Mouse (Mus musculus): ENCODE data around the gene Myh7b. TPM values are rescaled to one million over a fixed set of nuclear protein-coding genes. Genes with fewer than 3 reads are reported as not detected.
A peak's percentile ranks its signal among the peaks of the same experiment; 100 is the strongest.

Myh7b gene
- polyA plus RNA-seq, 1 experiment from 2014 or later, result 3.7 TPM

DNA sequence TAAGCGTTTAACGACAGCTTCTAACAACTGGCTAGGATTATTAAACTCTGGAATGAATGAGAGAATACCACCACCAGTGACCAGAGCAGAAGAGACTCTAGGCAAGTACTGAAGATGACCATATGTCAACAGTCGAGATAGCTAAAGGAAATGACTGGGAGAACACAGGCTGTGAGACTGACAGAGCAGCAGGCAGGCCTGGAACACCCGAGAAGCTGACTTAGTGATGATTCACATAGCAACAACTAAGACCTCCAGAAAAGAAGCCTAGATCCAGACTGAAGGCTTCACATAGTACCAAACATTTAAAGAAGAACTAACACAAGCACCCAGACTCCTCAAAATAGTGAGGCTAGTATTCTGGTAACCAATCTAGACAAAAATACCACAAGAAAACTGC lies 64.1 kb downstream of the Myh7b start:
- H3K27me3 ChIP-seq, result no peaks in the 10 kb centered on the region
- 69% methylated on average over 4 of the region's 4 CpGs for WGBS
- no peak overlapping the region for H3K9ac ChIP-seq
- H3K4me3 ChIP-seq, result no peak overlapping the region
- no peak overlapping the region for H3K27ac ChIP-seq
- H3K36me3 ChIP-seq, result peaks cover 34% of the 10 kb centered on the region
- H3K9me3 ChIP-seq, result no peaks in the 10 kb centered on the region
- ATAC-seq (ENCODE audit: low FRiP score, low read depth), result no peak
- 0 out of 2 replicates have a peak, but pooled peaks cover 6% of the 10 kb centered on the region for H3K4me1 ChIP-seq
- no peak overlapping the region for H3K4me2 ChIP-seq (replicated peaks)

DNA sequence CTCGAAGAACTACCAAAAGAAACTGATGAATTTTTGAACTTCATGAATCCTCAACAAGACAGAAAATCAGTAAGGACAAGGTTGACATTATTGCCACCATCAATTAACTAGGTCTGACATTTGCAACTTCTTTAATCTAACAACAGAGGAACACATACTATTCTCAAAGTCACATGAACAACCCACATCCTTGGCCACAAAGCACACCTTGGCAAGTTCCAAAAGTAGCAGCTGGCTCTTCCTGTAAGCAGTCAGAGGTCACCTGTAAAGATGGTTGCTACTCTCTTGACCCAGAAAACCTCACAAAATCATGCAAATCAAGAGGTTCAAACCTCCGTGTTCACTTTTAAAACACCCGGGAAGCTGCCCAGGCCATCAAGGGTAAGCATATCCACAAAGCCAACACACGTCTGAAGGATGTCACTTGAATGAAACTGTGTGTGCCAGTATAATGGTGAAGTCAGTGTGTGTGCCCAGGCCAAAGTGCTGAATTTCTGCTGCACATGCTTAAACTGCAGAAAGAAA lies 68.6 kb downstream of the Myh7b start:
- Histone ChIP-seq H3K4me3 (no peak overlapping the region), H3K9ac (no peak overlapping the region), H3K27ac (no peak overlapping the region), H3K4me2 (replicated peaks) (no peak overlapping the region), H3K4me1 (0 out of 2 replicates have a peak, but pooled peaks cover 3% of the 10 kb centered on the region), H3K27me3 (no peaks in the 10 kb centered on the region), H3K9me3 (no peaks in the 10 kb centered on the region), H3K36me3 (peaks cover 4% of the 10 kb centered on the region; the same call in 1 of the 2 replicates)
- 90% methylated on average over 4 of the region's 4 CpGs for WGBS
- ATAC-seq (ENCODE audit: low FRiP score, low read depth), result no peak

DNA sequence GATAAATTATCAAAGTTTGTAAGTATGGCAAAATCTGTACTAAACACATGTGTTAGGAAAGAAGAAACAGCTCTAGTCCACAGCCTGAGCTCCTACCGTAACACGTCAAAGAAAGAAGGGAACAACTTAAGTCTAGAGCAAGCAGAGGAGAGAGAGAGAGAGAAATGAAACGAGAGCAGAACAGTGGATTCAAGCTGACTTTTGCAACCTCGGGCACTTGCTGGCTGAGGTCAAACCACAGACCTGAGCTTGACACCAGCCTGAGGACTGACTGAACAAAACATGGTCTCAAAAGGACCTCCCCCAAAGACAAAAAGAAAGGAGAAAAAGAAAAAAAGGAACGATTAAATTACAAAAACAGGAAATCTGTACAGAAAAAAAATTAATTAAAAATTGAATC lies 69.6 kb downstream of the Myh7b start:
- Histone ChIP-seq H3K36me3 (peaks cover 6% of the 10 kb centered on the region; the same call in 1 of the 2 replicates), H3K4me3 (no peak overlapping the region), H3K9me3 (no peaks in the 10 kb centered on the region), H3K9ac (no peak overlapping the region), H3K4me2 (replicated peaks) (no peak overlapping the region), H3K27ac (no peak overlapping the region), H3K27me3 (no peaks in the 10 kb centered on the region), H3K4me1 (no peaks in the 10 kb centered on the region)
- WGBS, result 66% methylated on average over 5 of the region's 5 CpGs
- ATAC-seq (ENCODE audit: low FRiP score, low read depth), result no peak

DNA sequence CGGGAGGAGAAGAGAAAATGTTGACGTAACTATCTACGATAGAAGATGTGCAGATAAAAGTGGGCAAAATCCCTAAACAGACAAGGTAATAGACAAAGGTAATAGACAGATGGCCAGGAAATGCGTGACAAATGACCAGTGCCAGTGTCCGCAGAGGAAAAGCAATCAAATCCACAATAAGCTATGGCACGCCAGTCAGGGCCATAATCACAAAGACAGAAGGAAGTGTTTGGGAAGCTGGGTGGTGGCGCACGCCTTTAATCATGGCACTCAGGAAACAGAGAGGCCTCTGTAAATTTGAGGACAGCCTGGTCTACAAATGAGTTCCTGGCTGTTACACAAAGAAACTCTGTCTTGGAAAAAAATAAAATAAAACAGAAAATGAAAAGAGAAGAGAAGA lies 70.2 kb downstream of the Myh7b start:
- Histone ChIP-seq H3K36me3 (peaks cover 11% of the 10 kb centered on the region), H3K9me3 (no peaks in the 10 kb centered on the region), H3K9ac (no peak overlapping the region), H3K27me3 (no peaks in the 10 kb centered on the region), H3K4me1 (no peaks in the 10 kb centered on the region), H3K27ac (no peak overlapping the region), H3K4me2 (replicated peaks) (no peak overlapping the region), H3K4me3 (no peak overlapping the region)
- no peak for ATAC-seq (ENCODE audit: low FRiP score, low read depth)
- 71% methylated on average over 8 of the region's 8 CpGs for WGBS

DNA sequence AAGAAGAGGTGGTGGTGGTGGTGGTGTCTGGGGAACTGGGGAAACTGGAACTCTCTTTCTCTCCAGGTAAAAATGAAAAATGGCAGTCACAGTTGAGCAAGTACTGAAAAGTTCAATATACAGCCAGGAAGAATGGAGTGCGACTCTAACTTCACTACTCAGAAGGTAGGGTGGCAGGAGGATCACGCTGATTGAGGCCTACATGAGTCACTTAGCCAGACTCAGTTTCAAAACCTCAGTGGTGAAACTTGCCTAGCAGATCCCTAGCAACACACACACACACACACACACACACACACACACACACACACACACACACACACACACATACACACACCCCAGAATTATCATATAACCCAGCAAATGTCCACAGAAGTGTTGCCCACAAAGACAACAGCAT lies 70.9 kb downstream of the Myh7b start:
- Histone ChIP-seq H3K9me3 (no peaks in the 10 kb centered on the region), H3K4me2 (replicated peaks) (no peak overlapping the region), H3K27me3 (no peaks in the 10 kb centered on the region), H3K9ac (no peak overlapping the region), H3K4me1 (no peaks in the 10 kb centered on the region), H3K36me3 (peaks cover 15% of the 10 kb centered on the region), H3K4me3 (no peak overlapping the region), H3K27ac (no peak overlapping the region)
- 88% methylated on average over 2 of the region's 2 CpGs for WGBS
- ATAC-seq (ENCODE audit: low FRiP score, low read depth), result no peak

DNA sequence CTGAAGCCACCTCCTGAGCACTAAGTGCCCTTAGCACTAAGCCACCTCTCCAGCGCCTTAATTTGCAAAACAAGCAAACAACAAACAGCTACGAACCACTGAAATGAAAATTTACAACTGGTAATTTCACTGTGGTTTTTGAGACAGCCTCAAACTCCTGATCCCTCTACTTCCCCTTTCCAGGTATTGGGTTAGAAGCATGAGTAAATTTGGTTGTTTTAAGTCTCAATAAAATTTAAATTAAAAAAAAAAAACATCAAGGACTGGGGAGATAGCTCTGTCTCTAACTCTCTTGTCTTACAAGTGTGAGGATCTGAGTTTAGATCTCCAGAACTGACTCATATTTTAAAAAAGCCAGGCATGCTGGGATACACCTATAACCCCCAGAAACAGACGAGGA lies 72.1 kb downstream of the Myh7b start:
- H3K4me1 ChIP-seq, result no peaks in the 10 kb centered on the region
- H3K4me2 ChIP-seq (replicated peaks), result no peak overlapping the region
- peaks cover 27% of the 10 kb centered on the region for H3K36me3 ChIP-seq
- H3K9ac ChIP-seq, result no peak overlapping the region
- no peaks in the 10 kb centered on the region for H3K9me3 ChIP-seq
- no peak overlapping the region for H3K27ac ChIP-seq
- no peaks in the 10 kb centered on the region for H3K27me3 ChIP-seq
- no peak overlapping the region for H3K4me3 ChIP-seq
- 45% methylated on average over 3 of the region's 3 CpGs for WGBS
- no peak for ATAC-seq (ENCODE audit: low FRiP score, low read depth)

DNA sequence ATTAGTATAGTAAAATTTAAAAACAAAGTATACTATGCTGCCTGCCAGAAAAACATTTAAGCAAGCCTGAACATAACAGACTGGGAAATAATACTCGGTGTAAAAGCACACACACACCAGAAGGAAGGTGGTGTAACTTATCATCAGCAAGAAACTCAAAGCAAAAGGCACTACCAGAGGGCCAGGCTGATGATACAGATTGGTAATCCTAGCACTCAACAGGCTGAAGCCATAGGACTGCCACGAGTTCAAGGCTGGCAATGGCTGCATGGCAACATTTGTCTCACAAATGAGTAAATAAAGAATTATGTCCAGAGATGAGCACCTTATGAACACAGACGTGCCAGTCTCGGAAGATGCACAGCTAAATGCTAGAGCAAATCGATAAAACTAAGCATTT lies 72.8 kb downstream of the Myh7b start:
- no peak overlapping the region for H3K9ac ChIP-seq
- H3K4me3 ChIP-seq, result no peak overlapping the region
- H3K4me2 ChIP-seq (replicated peaks), result no peak overlapping the region
- H3K36me3 ChIP-seq, result peaks cover 27% of the 10 kb centered on the region
- no peak overlapping the region for H3K27ac ChIP-seq
- no peaks in the 10 kb centered on the region for H3K4me1 ChIP-seq
- no peaks in the 10 kb centered on the region for H3K27me3 ChIP-seq
- 92% methylated on average over 5 of the region's 5 CpGs for WGBS
- no peaks in the 10 kb centered on the region for H3K9me3 ChIP-seq
- no peak for ATAC-seq (ENCODE audit: low FRiP score, low read depth)

MicroRNAs within 50 kb of the gene (microRNA counts, 519-probe panel; counts per million panel counts)
- 2,593 counts per million, percentile 39 among the panel's probes with 10 or more counts for microRNA mmu-miR-499

Small RNAs within 50 kb of the gene (microRNA-seq; reads per million reads assigned to microRNA genes)
- gene Mir499, result 92.6 reads per million, percentile 52 among the genes with 10 or more reads in this experiment

Other genes with a start within 250 kb of the Myh7b start
- 17.7 and 20.9 TPM in 2 replicates for gene Trp53inp2, start 230.2 kb upstream of the Myh7b start, polyA plus RNA-seq (2015; fragmentation: Nextera tagmentation; extraction: Ambion mirVana)
- 23.7 and 24.7 TPM in 2 replicates for gene Ncoa6, start 137.3 kb upstream of the Myh7b start, polyA plus RNA-seq (2015; fragmentation: Nextera tagmentation; extraction: Ambion mirVana)
- gene Acss2, start 93.3 kb upstream of the Myh7b start, polyA plus RNA-seq (2015; fragmentation: Nextera tagmentation; extraction: Ambion mirVana), result 13.0 and 13.2 TPM in 2 replicates
- gene Ggt7, start 93.0 kb upstream of the Myh7b start, polyA plus RNA-seq (2015; fragmentation: Nextera tagmentation; extraction: Ambion mirVana), result 7.5 and 9.2 TPM in 2 replicates
- 27.5 and 27.9 TPM in 2 replicates for gene Gss, start 18.4 kb upstream of the Myh7b start, polyA plus RNA-seq (2015; fragmentation: Nextera tagmentation; extraction: Ambion mirVana)
- gene Trpc4ap, start 81.2 kb downstream of the Myh7b start, polyA plus RNA-seq (2015; fragmentation: Nextera tagmentation; extraction: Ambion mirVana), result 150 and 160 TPM in 2 replicates
- 27.3 and 28.2 TPM in 2 replicates for gene Edem2, start 118.3 kb downstream of the Myh7b start, polyA plus RNA-seq (2015; fragmentation: Nextera tagmentation; extraction: Ambion mirVana)
- gene Gm17581, start 124.7 kb downstream of the Myh7b start, polyA plus RNA-seq (2015; fragmentation: Nextera tagmentation; extraction: Ambion mirVana), result not detected in 2 replicates
- gene Procr, start 139.9 kb downstream of the Myh7b start, polyA plus RNA-seq (2015; fragmentation: Nextera tagmentation; extraction: Ambion mirVana), result 5.7 and 5.8 TPM in 2 replicates
- 0.05 and 0.20 TPM in 2 replicates for gene Mmp24, start 164.1 kb downstream of the Myh7b start, polyA plus RNA-seq (2015; fragmentation: Nextera tagmentation; extraction: Ambion mirVana)
- 16.2 and 18.1 TPM in 2 replicates for gene BC029722, start 208.2 kb downstream of the Myh7b start, polyA plus RNA-seq (2015; fragmentation: Nextera tagmentation; extraction: Ambion mirVana)
- gene Eif6, start 215.7 kb downstream of the Myh7b start, polyA plus RNA-seq (2015; fragmentation: Nextera tagmentation; extraction: Ambion mirVana), result 188 and 192 TPM in 2 replicates
- gene Fam83c, start 223.6 kb downstream of the Myh7b start, polyA plus RNA-seq (2015; fragmentation: Nextera tagmentation; extraction: Ambion mirVana), result 0.42 and 0.47 TPM in 2 replicates

Data from limb, embryonic 13.5 days (tissue).